Mouse (Mus musculus) gastrocnemius, adult 2 months (tissue): ENCODE measurements around the gene Pex11b. TPM values are rescaled to one million over a fixed set of nuclear protein-coding genes. Genes with fewer than 3 reads are reported as not detected.
"Not testable (repeated sequence)": the region's sequence is repeated elsewhere in the genome, so short reads cannot be mapped to it uniquely, and the experiment has no call there.

Experiments used
- DNase-seq: peaks from one replicate; pipeline ENCODE4 v3.0.0; 2022
- H3K27ac ChIP-seq: fragments of 200-600 bp; 2 replicates; pipeline ENCODE4 v1.8.1; 2022; ENCODE audit warnings: mild to moderate bottlenecking
- H3K4me3 ChIP-seq: fragments of 200-600 bp; 2 replicates; pipeline ENCODE4 v1.8.1; 2022; ENCODE audit warnings: mild to moderate bottlenecking, moderate library complexity
- CTCF ChIP-seq: fragments of 200-600 bp; IDR thresholded peaks from 2 replicates; pipeline ENCODE4 v1.8.1; 2022; ENCODE audit warnings: antibody characterized with exemption, mild to moderate bottlenecking, moderate library complexity
- intact Hi-C: fragments of 180-260 bp; cut with DNase I; formaldehyde crosslinking; loops from one replicate; pipeline ENCODE4 v1.15.1; 2025
- total RNA-seq, 2 experiments: library from RNA; stranded (reverse); gene quantifications; 2 replicates each; pipeline ENCODE4 v1.2.3; 2021

Pex11b gene
- total RNA-seq, 2 experiments from 2014 or later: 22.6 to 24.2 TPM

GRCm38 (mm10) chr3:96668424-96669067 lies 33.4 kb downstream of the Pex11b start:
- Histone ChIP-seq H3K27ac (no peak overlapping the region), H3K4me3 (no peak overlapping the region)
- DNase-seq: no peak
- no peak for TF ChIP-seq CTCF
- intact Hi-C loops: loop anchor here (5.0 kb wide), 1 partner anchor 39 kb away; the partner anchor contains the start of gene Nudt17

GRCm38 (mm10) chr3:96669727-96670468 lies 34.7 kb downstream of the Pex11b start, which contains the start of gene Ankrd35:
TSS of gene Ankrd35 (plus strand) at chr3:96670131.
- Histone ChIP-seq H3K4me3 (peak within 1 kb of the TSS; percentile 76), H3K27ac (peak within 1 kb of the TSS; percentile 70)
- TF ChIP-seq CTCF: peak; percentile 38; the same call in 1 of the 2 replicates
- intact Hi-C loops: loop anchor here (5.0 kb wide), 1 partner anchor 37 kb away; the partner anchor contains the start of gene Nudt17
- peak; percentile 88 for DNase-seq

- no peak for TF ChIP-seq CTCF
- intact Hi-C loops: no loop called here
- Histone ChIP-seq H3K27ac (no peak overlapping the region), H3K4me3 (no peak overlapping the region)
- DNase-seq: no peak
Observed at GRCm38 (mm10) chr3:96671519-96671918, 36.3 kb downstream of the Pex11b start.

GRCm38 (mm10) chr3:96673514-96673913 lies 38.3 kb downstream of the Pex11b start:
- no peak for DNase-seq
- no peak for TF ChIP-seq CTCF
- intact Hi-C loops: no loop called here
- H3K27ac ChIP-seq: no peak overlapping the region
- H3K4me3 ChIP-seq: no peak overlapping the region

- intact Hi-C loops: no loop called here
- no peak for DNase-seq
- no peak overlapping the region for H3K4me3 ChIP-seq
- no peak for TF ChIP-seq CTCF
- no peak overlapping the region for H3K27ac ChIP-seq
Observed at GRCm38 (mm10) chr3:96674442-96674841, 39.3 kb downstream of the Pex11b start.

- intact Hi-C loops: no loop called here
- Histone ChIP-seq H3K4me3 (no peak overlapping the region), H3K27ac (no peak overlapping the region)
- no peak for DNase-seq
- TF ChIP-seq CTCF: no peak
Observed at GRCm38 (mm10) chr3:96675171-96675570, 40.0 kb downstream of the Pex11b start.

GRCm38 (mm10) chr3:96675690-96676089 lies 40.5 kb downstream of the Pex11b start:
- intact Hi-C loops: no loop called here
- Histone ChIP-seq H3K4me3 (no peak overlapping the region), H3K27ac (no peak overlapping the region)
- TF ChIP-seq CTCF: no peak
- no peak for DNase-seq

GRCm38 (mm10) chr3:96678456-96678855 lies 43.3 kb downstream of the Pex11b start:
- H3K27ac ChIP-seq: no peak overlapping the region
- no peak for DNase-seq
- intact Hi-C loops: no loop called here
- H3K4me3 ChIP-seq: no peak overlapping the region
- no peak for TF ChIP-seq CTCF

GRCm38 (mm10) chr3:96679159-96679674 lies 44.0 kb downstream of the Pex11b start:
- no peak overlapping the region for H3K27ac ChIP-seq
- no peak overlapping the region for H3K4me3 ChIP-seq
- TF ChIP-seq CTCF: no peak
- intact Hi-C loops: no loop called here
- no peak for DNase-seq

GRCm38 (mm10) chr3:96680269-96680956 lies 45.2 kb downstream of the Pex11b start:
- TF ChIP-seq CTCF: no peak
- no peak for DNase-seq
- H3K27ac ChIP-seq: no peak overlapping the region
- intact Hi-C loops: no loop called here
- no peak overlapping the region for H3K4me3 ChIP-seq

GRCm38 (mm10) chr3:96683496-96683895 lies 48.3 kb downstream of the Pex11b start:
- no peak for TF ChIP-seq CTCF
- Histone ChIP-seq H3K4me3 (no peak overlapping the region), H3K27ac (no peak overlapping the region)
- no peak for DNase-seq
- intact Hi-C loops: no loop called here

GRCm38 (mm10) chr3:96684151-96684821 lies 49.1 kb downstream of the Pex11b start:
- no peak for TF ChIP-seq CTCF
- DNase-seq: no peak
- intact Hi-C loops: no loop called here
- peak overlapping the region; percentile 60 for H3K4me3 ChIP-seq
- H3K27ac ChIP-seq: no peak overlapping the region

- intact Hi-C loops: no loop called here
- H3K27ac ChIP-seq: no peak overlapping the region
- peak overlapping the region; percentile 60 for H3K4me3 ChIP-seq
- DNase-seq: peak; percentile 38
- no peak for TF ChIP-seq CTCF
Observed at GRCm38 (mm10) chr3:96684822-96685156, 49.6 kb downstream of the Pex11b start.

GRCm38 (mm10) chr3:96686057-96686456 lies 50.9 kb downstream of the Pex11b start:
- H3K27ac ChIP-seq, intact Hi-C loops, DNase-seq, H3K4me3 ChIP-seq: not testable (repeated sequence)
